Mouse (Mus musculus): ENCODE data around the gene Dapk3.

GRCm38 (mm10) chr10:81231436-81231835 is 48.6 kb downstream of the Dapk3 start:
- TF ChIP-seq CTCF (IDR thresholded peaks at IDR 0.05; ENCODE audit: borderline replicate concordance, control insufficient read depth, extremely low read depth, insufficient read depth, low read length, poor library complexity) (no peak), POLR2A (IDR thresholded peaks at IDR 0.05; ENCODE audit: control insufficient read depth, extremely low read depth, insufficient read depth, low read length, poor library complexity) (no peak)

All from thymus, adult 2 months (tissue).